Mouse (Mus musculus) cerebellum, postnatal 36 days (tissue): ENCODE data around the gene Ints4.
"Not testable (repeated sequence)": the region's sequence is repeated elsewhere in the genome, so short reads cannot be mapped to it uniquely, and the experiment has no call there.

ENCODE experiments used
- DNase-seq, 2 experiments: peaks; one replicate each; pipeline ENCODE4 v3.0.0; 2021 to 2022; ENCODE audit warnings: mixed read lengths in 2 of 2

Ints4 gene

GRCm38 (mm10) chr7:97480821-97481339 lies at the start of gene Ints4:
Ints4 (plus strand) TSS chr7:97480956.
- DNase-seq = peak; percentile 94 to 95

DNA sequence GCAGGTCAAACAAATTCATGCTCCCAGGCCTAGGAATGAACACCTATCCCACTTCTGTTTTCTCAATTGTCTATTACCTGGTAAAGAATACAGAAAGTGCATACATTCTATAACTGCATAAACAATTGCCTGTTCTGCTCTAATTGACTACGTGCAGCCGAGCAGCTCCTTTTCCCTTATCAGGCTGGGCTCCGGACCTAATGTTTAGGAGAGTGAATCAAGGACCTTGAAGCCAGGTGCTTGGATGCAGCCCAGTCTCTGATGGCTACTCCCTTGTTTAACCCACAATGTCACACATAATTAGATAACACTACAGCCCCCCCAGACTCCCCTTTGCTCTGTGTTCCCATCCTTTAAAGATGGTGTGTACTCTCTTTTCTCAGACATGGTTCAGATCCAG lies 47.2 kb upstream of the Ints4 start:
- DNase-seq = not testable (repeated sequence)

DNA sequence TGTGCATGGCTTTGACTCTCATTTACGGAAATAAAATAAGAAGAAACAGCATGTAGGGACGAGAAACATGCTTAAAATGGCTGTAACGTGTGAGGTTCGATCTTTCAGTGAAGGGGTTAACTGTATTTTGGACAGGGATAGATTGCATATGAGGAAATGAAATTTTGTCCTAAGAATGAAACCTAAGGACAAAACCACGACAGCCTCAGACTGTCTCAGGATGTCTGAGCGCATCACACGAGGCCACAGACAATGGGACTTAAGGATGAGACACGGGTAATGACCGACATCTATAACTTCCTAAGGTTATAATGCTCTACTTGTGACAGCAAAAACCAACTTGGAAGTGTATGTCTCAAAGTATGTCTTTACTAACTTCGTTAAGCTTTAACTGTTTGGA lies 46.2 kb upstream of the Ints4 start:
- DNase-seq = no peak

DNA sequence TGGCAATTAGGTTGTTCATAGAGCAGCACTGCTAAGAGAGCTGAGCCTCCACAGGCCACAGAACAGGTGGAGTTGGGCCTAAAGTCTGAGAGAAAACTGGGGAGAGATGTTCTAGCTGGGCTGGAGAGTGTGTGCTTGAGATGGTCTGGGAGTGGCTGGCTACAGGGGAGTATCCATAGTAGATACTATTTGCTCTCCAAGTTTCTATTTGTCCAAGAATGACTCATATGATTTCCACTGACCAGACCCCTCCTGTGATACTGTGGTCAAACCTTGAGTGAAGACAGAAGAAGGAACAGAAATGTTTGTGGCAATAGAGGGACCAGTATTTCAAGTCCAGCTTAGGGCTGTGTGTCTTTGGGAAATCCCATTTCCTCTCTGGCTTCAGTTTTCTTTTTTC lies 41.8 kb upstream of the Ints4 start:
- no peak for DNase-seq

- peak; percentile 76 to 82 for DNase-seq
Measured at GRCm38 (mm10) chr7:97446171-97446925, 34.4 kb upstream of the Ints4 start.

- DNase-seq = no peak
Measured at GRCm38 (mm10) chr7:97447050-97447531, 33.7 kb upstream of the Ints4 start.

DNA sequence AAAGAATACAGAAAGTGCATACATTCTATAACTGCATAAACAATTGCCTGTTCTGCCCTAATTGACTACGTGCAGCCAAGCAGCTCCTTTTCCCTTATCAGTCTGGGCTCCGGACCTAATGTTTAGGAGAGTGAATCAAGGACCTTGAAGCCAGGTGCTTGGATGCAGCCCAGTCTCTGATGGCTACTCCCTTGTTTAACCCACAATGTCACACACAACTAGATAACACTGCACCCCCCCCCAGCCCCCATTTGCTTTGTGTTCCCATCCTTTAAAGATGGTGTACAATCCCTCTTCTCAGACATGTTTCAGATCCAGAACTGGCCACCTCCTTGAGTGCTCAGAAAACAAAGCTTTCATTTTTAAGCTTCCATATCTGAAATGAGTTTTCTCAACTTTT lies 29.7 kb upstream of the Ints4 start, which contains the start of gene Kctd14:
TSS of gene Kctd14 (plus strand) at position 301 of the 400 bp plus-strand sequence.
- not testable (repeated sequence) for DNase-seq

GRCm38 (mm10) chr7:97452196-97452595 lies 28.6 kb upstream of the Ints4 start:
- DNase-seq = no peak

DNA sequence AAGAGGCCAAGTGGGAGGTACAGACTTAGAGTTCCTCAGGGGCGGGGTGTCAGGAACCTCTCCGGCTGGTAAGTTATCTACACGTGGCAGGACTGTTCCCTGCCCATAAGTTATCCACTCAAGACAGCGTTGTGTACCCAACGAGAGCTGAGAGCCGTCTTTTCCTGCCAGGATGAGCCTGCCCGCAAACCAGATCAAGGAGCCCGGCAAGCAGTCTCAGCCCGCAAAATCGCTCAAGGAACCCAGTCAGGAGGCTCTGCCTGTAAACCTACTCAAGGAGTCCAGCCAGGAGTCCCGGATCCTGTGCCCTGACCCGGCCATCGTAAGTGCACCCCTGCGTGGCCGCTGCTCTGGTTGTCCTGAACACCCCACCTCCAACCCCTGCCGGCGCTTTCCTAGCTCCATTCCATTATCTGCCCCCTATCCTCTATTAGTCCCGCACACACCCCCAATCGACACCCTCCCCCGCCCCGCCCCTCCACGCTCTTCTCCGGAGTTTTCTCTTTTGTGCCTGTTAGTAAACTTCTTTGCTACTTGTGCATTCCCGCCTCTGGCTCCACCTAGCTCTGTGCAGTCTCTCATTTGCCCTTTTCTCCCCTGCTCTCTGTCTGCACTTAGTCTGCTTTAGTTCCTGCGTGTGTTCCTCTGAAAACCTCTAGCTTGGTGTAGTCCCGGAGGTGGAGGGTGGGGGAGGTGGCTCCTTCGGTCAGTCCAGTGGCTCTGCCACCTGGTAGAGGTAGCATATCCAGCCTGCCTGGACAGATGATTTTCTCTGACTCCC lies 27.4 kb upstream of the Ints4 start:
- DNase-seq = no peak

- no peak for DNase-seq
Measured at GRCm38 (mm10) chr7:97454795-97455194, 26.0 kb upstream of the Ints4 start.

GRCm38 (mm10) chr7:97455577-97455976 lies 25.2 kb upstream of the Ints4 start:
- DNase-seq = no peak

DNA sequence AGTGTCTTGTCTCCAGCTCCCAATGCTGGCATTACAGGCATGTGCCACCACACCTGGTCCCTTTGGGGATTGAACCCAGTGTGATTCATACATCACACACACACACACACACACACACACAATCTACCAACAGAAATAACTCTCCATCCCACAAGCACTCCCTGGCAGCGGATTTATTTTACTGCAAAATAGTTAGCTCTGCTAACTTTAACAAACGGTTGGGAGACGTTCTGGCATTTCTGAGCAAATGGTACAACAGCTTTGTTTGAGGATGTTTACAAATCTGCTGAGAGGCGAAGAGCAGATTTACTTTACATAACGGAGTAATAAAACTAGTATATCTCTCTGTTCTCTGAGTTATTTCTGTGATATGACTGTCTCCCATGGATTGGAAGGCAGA lies 7.8 kb upstream of the Ints4 start:
- DNase-seq = no peak

DNA sequence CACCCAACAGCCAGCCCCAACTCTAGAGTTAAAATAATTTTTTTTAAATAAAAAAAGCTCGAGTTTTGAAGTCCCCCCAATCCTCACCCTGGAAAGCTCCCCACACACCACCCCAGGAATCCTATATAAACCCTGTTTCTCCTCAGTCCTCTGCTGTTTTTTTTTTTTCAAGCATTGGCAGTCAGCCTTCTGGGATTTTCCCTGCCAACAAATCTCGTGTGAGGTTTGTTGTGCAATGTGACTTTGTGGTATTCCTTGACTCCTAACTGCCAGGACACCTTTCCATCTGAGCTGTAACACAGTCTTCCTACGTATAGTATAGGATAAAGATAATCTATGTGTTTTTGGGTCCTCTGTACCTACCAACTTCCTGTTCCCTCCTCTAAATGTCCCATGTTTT lies 1.4 kb upstream of the Ints4 start:
- DNase-seq = no peak

DNA sequence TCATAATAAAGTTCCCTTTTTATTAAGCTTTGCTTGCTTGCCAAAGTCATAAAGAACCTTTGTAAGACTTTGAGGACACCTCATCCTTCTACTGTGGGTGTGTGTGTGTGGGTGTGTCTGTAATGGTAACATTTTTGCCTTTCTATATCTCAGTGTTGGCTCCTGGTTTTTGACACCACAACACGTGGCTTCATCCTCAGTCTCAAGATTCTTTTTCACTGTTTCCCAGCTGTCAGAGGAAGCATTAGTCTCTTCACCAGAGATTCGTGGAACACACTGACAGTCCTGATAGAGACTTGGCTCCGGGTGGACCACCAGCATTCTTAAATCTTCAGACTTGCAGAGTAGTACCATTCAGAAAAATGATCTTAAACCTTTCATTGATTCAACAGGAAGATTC lies 466 bp upstream of the Ints4 start:
- DNase-seq = peak in 1 of 2 experiments; percentile 17

GRCm38 (mm10) chr7:97483378-97483777 lies 2.6 kb downstream of the Ints4 start:
- no peak for DNase-seq

- no peak for DNase-seq
Measured at GRCm38 (mm10) chr7:97491157-97491556, 10.4 kb downstream of the Ints4 start.

DNA sequence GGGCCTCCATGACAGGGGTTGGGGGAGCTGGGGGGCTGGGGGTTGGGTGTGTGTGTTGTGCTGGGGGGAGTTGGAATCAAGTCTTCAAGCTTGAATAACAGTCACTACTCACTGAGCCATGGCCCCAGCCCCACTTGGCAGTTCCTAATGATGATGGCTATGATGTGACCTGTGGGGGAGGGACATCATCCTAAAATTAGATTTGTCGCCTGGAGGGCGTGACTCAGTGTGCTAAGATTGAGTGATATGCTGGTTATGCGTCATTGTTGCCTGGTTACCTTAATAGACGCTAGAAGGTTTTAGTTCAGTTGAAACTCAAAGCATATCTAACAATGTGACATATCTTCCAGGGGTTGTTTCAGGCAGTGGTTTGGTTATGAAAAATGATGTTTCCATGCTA lies 11.7 kb downstream of the Ints4 start:
- no peak for DNase-seq

- DNase-seq = no peak
Measured at GRCm38 (mm10) chr7:97495052-97495451, 14.3 kb downstream of the Ints4 start.

GRCm38 (mm10) chr7:97500555-97501209 lies 19.9 kb downstream of the Ints4 start:
- DNase-seq = peak; percentile 64 to 71

- DNase-seq = peak; percentile 35 to 44
Measured at GRCm38 (mm10) chr7:97514786-97515185, 34.0 kb downstream of the Ints4 start.

GRCm38 (mm10) chr7:97519935-97520334 lies 39.2 kb downstream of the Ints4 start:
- no peak for DNase-seq

DNA sequence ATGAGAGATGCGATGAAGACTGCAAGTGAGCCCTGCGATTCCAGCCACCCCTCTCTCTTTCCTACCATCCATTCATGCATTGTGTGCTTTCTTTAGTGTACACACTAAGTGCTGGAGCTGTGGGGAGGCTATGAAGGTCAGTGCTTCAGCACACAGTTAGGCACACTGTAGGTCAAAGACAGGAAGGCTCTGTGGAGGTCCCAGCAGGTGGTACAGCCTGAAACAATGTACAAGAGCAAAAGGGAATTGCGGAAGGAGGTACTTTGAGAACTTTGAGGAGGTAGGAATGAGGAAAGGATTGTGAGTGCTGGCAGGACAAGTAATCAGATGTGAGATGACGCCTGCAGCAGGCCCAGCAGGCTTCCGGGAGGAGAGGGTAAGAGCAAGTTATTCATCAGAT lies 54.8 kb downstream of the Ints4 start:
- DNase-seq = no peak

GRCm38 (mm10) chr7:97536571-97536970 lies 55.8 kb downstream of the Ints4 start:
- DNase-seq = no peak
